Mouse (Mus musculus) spleen, adult 2 months (tissue): ENCODE results near the gene Chit1. TPM values are rescaled to one million over a fixed set of nuclear protein-coding genes. Genes with fewer than 3 reads are reported as not detected.

ENCODE experiments used
- DNase-seq, 2 experiments: peaks; one replicate each; pipeline versions ENCODE4 v3.0.0 to v3.0.0-alpha.2; 2012 to 2021; ENCODE audit warnings: low spot score in 2 of 2, low read depth in 1 of 2
- H3K27ac ChIP-seq: fragments of 200-500 bp; 2 replicates; pipeline ENCODE4 v1.5.1; 2012; ENCODE audit warnings: low read length, inconsistent platforms; ENCODE audit not compliant: insufficient read depth
- H3K27me3 ChIP-seq: fragments of 200-500 bp; 2 replicates; pipeline ENCODE4 v1.6.1; 2012; ENCODE audit warnings: mild to moderate bottlenecking, moderate library complexity, low read length, inconsistent platforms; ENCODE audit not compliant: control insufficient read depth, insufficient read depth
- H3K36me3 ChIP-seq: fragments of 200-500 bp; 2 replicates; pipeline ENCODE4 v1.6.1; 2012; ENCODE audit warnings: mild to moderate bottlenecking, low read length, inconsistent platforms; ENCODE audit not compliant: control insufficient read depth, insufficient read depth
- H3K4me1 ChIP-seq: fragments of 200-500 bp; 2 replicates; pipeline ENCODE4 v1.6.1; 2011; ENCODE audit warnings: inconsistent platforms; ENCODE audit not compliant: control insufficient read depth, insufficient read depth, insufficient read length
- H3K4me3 ChIP-seq: fragments of 200-500 bp; 2 replicates; pipeline ENCODE4 v1.5.1; 2011; ENCODE audit warnings: mild to moderate bottlenecking, inconsistent platforms; ENCODE audit not compliant: insufficient read depth, insufficient read length; ENCODE audit errors: extremely low read depth
- CTCF ChIP-seq: fragments of 200-500 bp; IDR thresholded peaks from 2 replicates; pipeline ENCODE4 v1.5.1; 2011; ENCODE audit warnings: mild to moderate bottlenecking, inconsistent platforms; ENCODE audit not compliant: insufficient read depth, insufficient read length, insufficient replicate concordance; ENCODE audit errors: extremely low read depth
- POLR2A ChIP-seq: fragments of 200-500 bp; IDR thresholded peaks from 2 replicates; pipeline ENCODE4 v1.6.1; 2011; ENCODE audit warnings: low read depth, low read length, inconsistent platforms
- WGBS: fragments of 180-500 bp; shearing (Covaris S2); methylation state at CpG from one replicate; pipeline ENCODE4 v1.1.7; 2018; 5-methylcytosine and 5-hydroxymethylcytosine counted together
- polyA plus RNA-seq: library from polyadenylated mRNA; depleted of rRNA; stranded (reverse); fragments of >200 nt; gene quantifications from 2 replicates; pipeline ENCODE4 v1.2.3, GENCODE M21; 2012

Gene Chit1
- polyA plus RNA-seq, 1 experiment, result not detected

DNA sequence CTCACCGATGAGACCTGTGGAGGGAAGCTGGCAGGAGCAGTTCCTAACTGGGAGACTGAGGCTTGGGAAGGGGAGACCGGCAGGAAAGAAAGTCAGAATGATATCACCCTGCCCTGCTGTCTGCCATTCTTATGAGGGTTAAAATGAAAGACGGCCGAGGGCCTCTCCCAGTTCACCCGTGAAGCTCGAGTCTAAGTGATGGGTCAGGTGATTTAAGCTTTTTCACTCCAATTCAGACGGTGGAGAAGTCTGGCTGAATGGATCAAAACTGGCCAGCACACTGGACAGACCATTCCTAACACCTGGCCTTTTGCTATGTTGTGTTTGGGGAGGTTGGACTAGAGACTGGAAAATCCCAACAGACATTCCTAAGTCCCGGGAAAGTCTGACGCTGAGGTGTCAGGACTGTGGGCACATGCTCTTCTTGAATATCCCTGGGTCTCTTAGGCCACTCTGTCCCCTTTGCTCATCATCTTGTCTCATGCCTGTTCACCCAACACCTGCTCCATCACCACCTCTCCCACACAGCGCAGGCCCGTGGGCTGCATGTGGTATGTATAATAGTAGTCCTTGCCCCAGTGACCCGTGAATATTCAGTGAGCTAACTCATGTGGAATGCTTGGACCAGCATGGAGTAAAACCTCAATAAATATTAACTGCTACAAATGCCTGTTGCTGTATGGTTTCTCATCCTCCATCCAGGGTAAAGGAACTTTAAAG is 11.4 kb upstream of the Chit1 start:
- no peaks in the 10 kb centered on the region for H3K27me3 ChIP-seq
- no peaks in the 10 kb centered on the region for H3K36me3 ChIP-seq
- peak overlapping the region; percentile 91 for H3K27ac ChIP-seq
- no peak for TF ChIP-seq POLR2A
- TF ChIP-seq CTCF, result no peak
- H3K4me3 ChIP-seq, result peak overlapping the region; percentile 74
- 31% methylated on average over 12 of the region's 12 CpGs for WGBS
- no peak for DNase-seq
- H3K4me1 ChIP-seq, result peaks cover 39% of the 10 kb centered on the region

GRCm38 (mm10) chr1:134100401-134100800 is 10.6 kb upstream of the Chit1 start:
- no peak overlapping the region for H3K27ac ChIP-seq
- H3K4me1 ChIP-seq, result peaks cover 32% of the 10 kb centered on the region
- WGBS, result 88% methylated on average over 5 of the region's 5 CpGs

GRCm38 (mm10) chr1:134100928-134101327 is 10.1 kb upstream of the Chit1 start:
- no peaks in the 10 kb centered on the region for H3K27me3 ChIP-seq
- no peaks in the 10 kb centered on the region for H3K36me3 ChIP-seq
- 89% methylated on average over 4 of the region's 4 CpGs for WGBS

More at GRCm38 (mm10) chr1:134100401-134100800, 10.6 kb upstream of the Chit1 start:
- no peaks in the 10 kb centered on the region for H3K36me3 ChIP-seq
- no peak for DNase-seq
- TF ChIP-seq CTCF, result no peak
- no peak for TF ChIP-seq POLR2A
- H3K4me3 ChIP-seq, result no peak overlapping the region
- no peaks in the 10 kb centered on the region for H3K27me3 ChIP-seq

GRCm38 (mm10) chr1:134101593-134101992 is 9.4 kb upstream of the Chit1 start:
- Histone ChIP-seq H3K4me3 (no peak overlapping the region), H3K4me1 (peaks cover 20% of the 10 kb centered on the region), H3K27ac (no peak overlapping the region), H3K27me3 (no peaks in the 10 kb centered on the region), H3K36me3 (no peaks in the 10 kb centered on the region)
- TF ChIP-seq CTCF (no peak), POLR2A (no peak)
- WGBS, result 87% methylated on average over 3 of the region's 3 CpGs
- no peak for DNase-seq

More at GRCm38 (mm10) chr1:134100928-134101327, 10.1 kb upstream of the Chit1 start:
- H3K4me3 ChIP-seq, result no peak overlapping the region
- H3K27ac ChIP-seq, result no peak overlapping the region
- no peak for DNase-seq
- peaks cover 27% of the 10 kb centered on the region for H3K4me1 ChIP-seq
- no peak for TF ChIP-seq CTCF
- no peak for TF ChIP-seq POLR2A

GRCm38 (mm10) chr1:134103861-134104260 is 7.2 kb upstream of the Chit1 start:
- TF ChIP-seq CTCF, result no peak
- no peak for TF ChIP-seq POLR2A
- H3K27me3 ChIP-seq, result no peaks in the 10 kb centered on the region
- H3K36me3 ChIP-seq, result no peaks in the 10 kb centered on the region
- DNase-seq, result no peak
- no peak overlapping the region for H3K4me3 ChIP-seq
- peaks cover 4% of the 10 kb centered on the region; the same call in 1 of the 2 replicates for H3K4me1 ChIP-seq
- no peak overlapping the region for H3K27ac ChIP-seq
- WGBS, result 88% methylated on average over 5 of the region's 5 CpGs

- WGBS, result 54% methylated on average over 9 of the region's 11 CpGs
- H3K4me3 ChIP-seq, result no peak overlapping the region
- H3K27me3 ChIP-seq, result no peaks in the 10 kb centered on the region
- H3K4me1 ChIP-seq, result no peaks in the 10 kb centered on the region
- DNase-seq, result no peak
- H3K27ac ChIP-seq, result no peak overlapping the region
- TF ChIP-seq CTCF, result no peak
- no peak for TF ChIP-seq POLR2A
- H3K36me3 ChIP-seq, result no peaks in the 10 kb centered on the region
Observed at GRCm38 (mm10) chr1:134105043-134105763, 5.8 kb upstream of the Chit1 start.
